Mouse (Mus musculus): ENCODE results near the gene Gm17660. TPM values are rescaled to one million over a fixed set of nuclear protein-coding genes. Genes with fewer than 3 reads are reported as not detected.

The Gm17660 gene
- polyA plus RNA-seq, 1 experiment from 2014 or later = 1.5 TPM

DNA sequence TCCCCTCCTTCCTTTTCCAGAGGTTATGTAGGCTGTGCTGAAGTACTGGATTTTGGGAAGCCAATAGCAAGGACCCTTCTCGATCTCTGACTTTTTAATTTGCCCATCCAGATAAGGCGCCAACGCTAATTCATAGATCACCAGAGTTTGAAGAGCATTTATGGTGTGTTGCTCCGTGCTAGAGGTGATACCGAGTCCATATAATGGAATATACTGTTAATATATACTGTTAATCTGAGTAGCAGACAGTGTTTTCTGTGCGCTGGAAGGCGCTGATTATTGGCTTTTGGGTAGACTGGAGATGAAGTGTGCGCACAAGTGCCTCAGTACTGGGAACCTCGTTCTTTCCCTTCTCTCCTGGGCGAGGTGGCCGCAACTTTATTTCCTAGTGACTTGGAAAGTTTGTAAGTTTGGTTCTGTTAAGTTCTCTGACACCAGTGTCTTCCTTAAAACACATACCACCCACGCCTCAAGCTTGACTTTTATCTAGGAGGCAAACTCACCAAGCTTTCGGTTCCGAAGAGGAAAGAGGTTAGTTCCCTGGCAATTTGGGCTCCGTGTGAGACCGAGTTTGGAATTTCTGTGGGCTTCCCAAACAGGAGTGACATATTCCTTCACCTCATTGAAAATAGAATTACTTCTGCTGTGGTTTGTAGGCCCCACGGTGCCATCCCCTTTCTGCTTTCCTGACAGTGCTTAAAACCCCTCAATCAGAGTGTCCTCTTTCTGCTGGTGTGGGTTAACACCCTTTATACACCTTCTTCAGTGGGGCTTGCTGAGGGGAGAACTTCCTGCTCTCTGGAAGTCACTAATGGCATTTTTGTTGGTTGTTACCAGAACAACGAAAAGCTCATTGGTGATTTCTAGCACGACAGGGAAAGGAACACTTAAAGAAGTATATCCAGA, 30.0 kb downstream of the Gm17660 start:
- Histone ChIP-seq H3K36me3 (ENCODE audit: control insufficient read depth, insufficient read depth) (peaks cover 16% of the 10 kb centered on the region), H3K9me3 (ENCODE audit: control insufficient read depth) (no peaks in the 10 kb centered on the region), H3K27ac (ENCODE audit: low read depth, low read length) (peak overlapping the region; percentile 73), H3K9ac (ENCODE audit: low read depth, low read length) (peak overlapping the region; percentile 68), H3K27me3 (replicated peaks; ENCODE audit: control insufficient read depth, insufficient read depth, low read length) (no peaks in the 10 kb centered on the region), H3K4me2 (replicated peaks; ENCODE audit: low read depth) (peak overlapping the region; percentile 80), H3K4me1 (replicated peaks; ENCODE audit: control insufficient read depth, insufficient read depth, low read length) (peaks cover 5% of the 10 kb centered on the region; the same call in 1 of the 2 replicates), H3K4me3 (ENCODE audit: low read depth, low read length) (peak overlapping the region; percentile 67)
- TF ChIP-seq CTCF (IDR thresholded peaks at IDR 0.05; ENCODE audit: low read depth) = no peak
- 2% methylated on average over 19 of the region's 19 CpGs for WGBS
- ATAC-seq = peak; percentile 1; the same call in 1 of the 2 replicates

DNA sequence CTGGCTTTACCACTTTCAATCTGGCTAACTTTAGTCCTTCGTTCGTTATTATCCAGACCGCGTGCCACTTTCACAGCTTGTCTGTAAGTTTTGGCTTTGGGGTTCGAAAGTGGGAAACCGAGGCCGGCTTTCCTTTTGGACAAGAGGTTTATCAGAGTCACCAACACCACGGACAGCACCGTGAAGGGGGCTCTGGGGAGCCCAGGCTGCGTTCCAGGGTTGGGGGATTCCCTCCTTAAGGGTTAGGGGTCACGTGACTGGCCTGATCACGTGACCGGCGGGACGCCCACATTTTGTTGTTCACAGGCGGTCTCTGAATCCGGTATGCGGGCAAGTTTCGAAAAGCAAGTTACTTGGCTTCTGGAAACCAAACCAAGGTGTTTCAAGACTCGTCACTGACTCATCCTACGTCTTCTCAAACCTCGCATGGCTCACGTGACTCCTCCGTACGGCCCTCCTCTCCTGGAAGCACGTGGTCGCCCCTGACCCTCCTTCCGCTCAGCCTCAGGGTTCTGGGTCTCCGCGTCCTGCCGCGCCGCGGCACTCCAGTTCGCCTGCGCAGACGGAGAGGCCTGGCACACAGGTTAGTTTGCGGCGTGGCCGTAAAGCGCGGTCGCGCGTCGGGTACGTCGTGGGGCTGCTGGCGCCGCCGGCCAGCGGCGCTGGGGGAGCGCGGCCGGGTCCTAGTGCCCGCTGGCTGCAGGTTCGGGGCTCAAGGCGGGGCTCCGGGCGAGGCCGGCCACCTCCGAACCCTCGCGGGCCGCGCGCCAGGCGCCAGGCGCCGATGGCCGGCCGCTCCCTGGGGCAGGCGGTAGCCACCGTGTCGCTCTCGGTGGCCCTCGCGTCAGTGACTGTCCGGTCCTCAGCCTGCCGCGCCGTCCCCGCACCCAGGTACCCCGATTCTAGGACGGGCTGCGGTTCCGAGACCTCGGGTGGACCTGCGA, 30.9 kb downstream of the Gm17660 start, which contains the start of gene Nudt9:
TSS of gene Nudt9 (plus strand) at position 51 of the 944 bp plus-strand sequence.
- WGBS = 4% methylated on average over 82 of the region's 90 CpGs
- peak within 1 kb of the TSS; percentile 80 for H3K4me2 ChIP-seq (replicated peaks; ENCODE audit: low read depth)
- H3K27ac ChIP-seq (ENCODE audit: low read depth, low read length) = peak within 1 kb of the TSS; percentile 73
- no peaks in the 10 kb centered on the region for H3K27me3 ChIP-seq (replicated peaks; ENCODE audit: control insufficient read depth, insufficient read depth, low read length)
- peak; percentile 98 for ATAC-seq
- H3K9me3 ChIP-seq (ENCODE audit: control insufficient read depth) = no peaks in the 10 kb centered on the region
- peaks cover 12% of the 10 kb centered on the region for H3K36me3 ChIP-seq (ENCODE audit: control insufficient read depth, insufficient read depth)
- no peak; the same call in 1 of the 2 replicates for TF ChIP-seq CTCF (IDR thresholded peaks at IDR 0.05; ENCODE audit: low read depth)
- H3K4me3 ChIP-seq (ENCODE audit: low read depth, low read length) = peak within 1 kb of the TSS; percentile 67
- H3K4me1 ChIP-seq (replicated peaks; ENCODE audit: control insufficient read depth, insufficient read depth, low read length) = peaks cover 5% of the 10 kb centered on the region; the same call in 1 of the 2 replicates
- peak within 1 kb of the TSS; percentile 68 for H3K9ac ChIP-seq (ENCODE audit: low read depth, low read length)

DNA sequence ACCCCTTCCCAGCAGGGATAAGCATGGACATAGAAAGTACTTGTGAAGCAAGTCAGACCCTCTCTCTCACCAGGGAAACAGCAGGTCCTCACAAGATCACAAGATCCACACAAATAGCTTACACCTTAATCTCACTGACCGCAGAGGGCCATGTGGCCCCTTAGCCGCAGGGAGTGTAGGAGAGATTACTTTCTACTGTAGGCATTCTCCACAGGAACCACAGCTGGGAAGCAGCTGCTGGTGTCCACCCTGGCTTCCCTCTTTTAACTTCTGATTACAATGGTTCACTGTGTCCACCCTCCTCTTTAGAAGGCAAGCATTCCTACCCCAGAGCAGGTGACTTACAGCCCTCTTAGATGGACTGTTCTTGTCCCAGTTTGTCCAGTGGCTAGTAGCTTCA, 33.7 kb downstream of the Gm17660 start:
- H3K4me2 ChIP-seq (replicated peaks; ENCODE audit: low read depth) = no peak overlapping the region
- H3K27ac ChIP-seq (ENCODE audit: low read depth, low read length) = no peak overlapping the region
- H3K36me3 ChIP-seq (ENCODE audit: control insufficient read depth, insufficient read depth) = no peaks in the 10 kb centered on the region
- H3K27me3 ChIP-seq (replicated peaks; ENCODE audit: control insufficient read depth, insufficient read depth, low read length) = no peaks in the 10 kb centered on the region
- ATAC-seq = no peak
- 29% methylated on average over 2 of the region's 2 CpGs for WGBS
- TF ChIP-seq CTCF (IDR thresholded peaks at IDR 0.05; ENCODE audit: low read depth) = no peak
- peaks cover 5% of the 10 kb centered on the region; the same call in 1 of the 2 replicates for H3K4me1 ChIP-seq (replicated peaks; ENCODE audit: control insufficient read depth, insufficient read depth, low read length)
- no peak overlapping the region for H3K4me3 ChIP-seq (ENCODE audit: low read depth, low read length)
- no peaks in the 10 kb centered on the region for H3K9me3 ChIP-seq (ENCODE audit: control insufficient read depth)
- H3K9ac ChIP-seq (ENCODE audit: low read depth, low read length) = no peak overlapping the region

DNA sequence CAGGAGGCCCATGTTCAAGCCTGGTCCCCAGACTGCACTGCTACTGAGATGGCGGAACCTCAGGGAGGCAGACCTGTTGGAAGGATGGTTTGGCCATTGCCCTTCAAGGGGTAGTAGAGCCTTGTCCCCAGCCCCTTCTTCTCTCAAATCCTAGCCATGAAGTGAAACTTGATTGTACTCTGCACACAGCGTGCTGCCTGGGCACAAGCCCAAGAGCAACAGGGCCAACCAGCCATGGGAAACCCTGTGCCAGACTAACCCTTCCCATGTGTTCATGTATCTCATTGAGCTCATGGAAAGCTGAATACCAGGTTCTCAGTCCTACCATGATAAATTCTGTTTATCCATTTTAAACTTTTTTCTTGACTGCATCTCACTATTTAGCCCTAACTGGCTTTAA, 34.5 kb downstream of the Gm17660 start:
- Histone ChIP-seq H3K27ac (ENCODE audit: low read depth, low read length) (no peak overlapping the region), H3K9ac (ENCODE audit: low read depth, low read length) (no peak overlapping the region), H3K4me2 (replicated peaks; ENCODE audit: low read depth) (no peak overlapping the region), H3K4me1 (replicated peaks; ENCODE audit: control insufficient read depth, insufficient read depth, low read length) (peaks cover 5% of the 10 kb centered on the region; the same call in 1 of the 2 replicates), H3K4me3 (ENCODE audit: low read depth, low read length) (no peak overlapping the region), H3K9me3 (ENCODE audit: control insufficient read depth) (no peaks in the 10 kb centered on the region), H3K27me3 (replicated peaks; ENCODE audit: control insufficient read depth, insufficient read depth, low read length) (no peaks in the 10 kb centered on the region), H3K36me3 (ENCODE audit: control insufficient read depth, insufficient read depth) (no peaks in the 10 kb centered on the region)
- 75% methylated on average over 2 of the region's 2 CpGs for WGBS
- ATAC-seq = no peak
- TF ChIP-seq CTCF (IDR thresholded peaks at IDR 0.05; ENCODE audit: low read depth) = no peak

DNA sequence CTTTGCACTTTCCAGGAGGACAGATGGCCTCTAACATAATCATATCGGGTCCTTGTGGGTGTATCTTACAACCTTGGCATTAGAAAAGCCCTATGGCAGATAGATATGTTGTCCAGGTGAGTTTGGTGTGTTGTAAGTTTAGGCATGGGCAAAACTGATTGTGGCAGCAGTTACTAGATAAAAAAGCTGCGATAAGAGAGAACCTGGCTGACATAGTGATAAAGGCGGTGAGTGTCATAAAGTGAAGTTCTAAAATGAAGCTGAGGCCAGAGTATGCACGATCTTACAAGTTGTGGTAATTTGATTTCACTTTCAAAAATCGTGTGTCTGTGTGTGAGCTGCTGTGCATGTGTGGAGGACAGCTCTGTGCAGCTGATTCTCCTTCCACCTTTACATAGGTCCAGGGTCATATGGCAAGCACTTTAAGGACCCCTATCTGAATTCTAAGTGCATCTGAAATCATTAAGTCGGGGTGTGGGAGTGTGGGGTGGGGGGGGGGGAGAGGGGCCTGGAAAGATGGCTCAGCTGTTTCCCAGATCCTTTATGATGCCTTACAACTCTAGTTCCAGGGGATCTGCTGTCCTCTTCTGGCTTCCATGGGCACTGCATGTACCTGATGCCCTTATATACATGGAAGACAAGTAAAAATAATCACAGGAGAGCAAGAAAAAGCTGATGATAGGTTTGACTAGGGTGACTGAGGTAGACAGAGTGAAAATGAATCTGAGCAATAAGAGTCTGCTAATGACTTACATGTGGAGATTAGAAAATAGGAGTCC, 38.1 kb downstream of the Gm17660 start:
- H3K9me3 ChIP-seq (ENCODE audit: control insufficient read depth) = no peaks in the 10 kb centered on the region
- 34% methylated on average over 6 of the region's 6 CpGs for WGBS
- no peaks in the 10 kb centered on the region for H3K27me3 ChIP-seq (replicated peaks; ENCODE audit: control insufficient read depth, insufficient read depth, low read length)
- no peak overlapping the region for H3K9ac ChIP-seq (ENCODE audit: low read depth, low read length)
- no peak overlapping the region for H3K4me3 ChIP-seq (ENCODE audit: low read depth, low read length)
- TF ChIP-seq CTCF (IDR thresholded peaks at IDR 0.05; ENCODE audit: low read depth) = peak; percentile 86
- H3K4me2 ChIP-seq (replicated peaks; ENCODE audit: low read depth) = peak overlapping the region; percentile 21
- H3K36me3 ChIP-seq (ENCODE audit: control insufficient read depth, insufficient read depth) = no peaks in the 10 kb centered on the region
- peaks cover 3% of the 10 kb centered on the region; the same call in 1 of the 2 replicates for H3K4me1 ChIP-seq (replicated peaks; ENCODE audit: control insufficient read depth, insufficient read depth, low read length)
- peak; percentile 35 for ATAC-seq
- H3K27ac ChIP-seq (ENCODE audit: low read depth, low read length) = no peak overlapping the region
